Comparison of ENCODE assay signal across 21 mouse cellular contexts in the genomic region with DNA sequence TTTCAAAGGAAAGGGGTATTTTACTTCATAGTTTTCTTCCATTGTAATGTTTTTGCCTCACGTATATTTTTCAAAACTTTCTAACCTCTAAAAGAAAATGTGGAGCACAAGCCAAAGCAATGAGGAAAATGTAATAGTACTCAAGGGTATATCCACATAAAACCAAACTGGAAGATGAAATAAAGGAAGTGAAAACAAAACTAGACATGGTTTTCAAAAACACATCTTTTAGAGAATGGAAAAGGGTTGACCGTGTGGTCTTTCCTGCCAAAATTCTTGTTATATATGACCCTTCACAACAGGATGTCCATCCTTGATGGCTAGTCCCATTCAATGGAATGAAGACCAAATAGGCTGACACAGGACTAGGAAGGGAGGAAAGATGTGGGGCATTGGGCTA. TPM values are rescaled to one million over a fixed set of nuclear protein-coding genes. Genes with fewer than 3 reads are reported as not detected.
"Had no signal": no experiment of that assay in that cellular context is flagged by ENCODE, and none has a peak within 500 bp of the region (broad histone marks: within the 10 kb centered on the region; RNA-seq: fewer than 3 reads in every experiment).

No protein-coding gene starts in this region.

- ATAC-seq: midbrain, embryonic 16.5 days had no signal

- H3K27ac ChIP-seq: liver, embryonic 14.5 days; midbrain, embryonic 10.5 days; midbrain, embryonic 12.5 days; neural tube, embryonic 13.5 days; neural tube, embryonic 15.5 days had no signal

- H3K4me1 ChIP-seq: midbrain, embryonic 10.5 days; midbrain, embryonic 12.5 days; neural tube, embryonic 13.5 days; neural tube, embryonic 15.5 days had no signal

- H3K27me3 ChIP-seq: midbrain, embryonic 12.5 days; neural tube, embryonic 13.5 days; neural tube, embryonic 15.5 days had no signal

- H3K4me3 ChIP-seq: midbrain, embryonic 10.5 days; midbrain, embryonic 12.5 days; myocyte; neural tube, embryonic 13.5 days; neural tube, embryonic 15.5 days had no signal

- DNase-seq: lung, adult 18-20 months; lung, embryonic 14.5 days; lung, postnatal 10 days; lung, postnatal 4 days; midbrain, embryonic 14.5 days; retina, postnatal 1 day; right cerebral cortex, adult 18-20 months; right cerebral cortex, postnatal 25 days; right cerebral cortex, postnatal 4 days; thymus, adult 18-20 months; thymus, postnatal 14 days; thymus, postnatal 36 days had no signal

- H3K36me3 ChIP-seq: midbrain, embryonic 10.5 days; midbrain, embryonic 12.5 days; neural tube, embryonic 13.5 days; neural tube, embryonic 15.5 days had no signal

- H3K9ac ChIP-seq: liver, embryonic 14.5 days; lung, embryonic 14.5 days; midbrain, embryonic 12.5 days; neural tube, embryonic 13.5 days; neural tube, embryonic 15.5 days had no signal

- H3K9me3 ChIP-seq: midbrain, embryonic 10.5 days; midbrain, embryonic 12.5 days; neural tube, embryonic 13.5 days; neural tube, embryonic 15.5 days had no signal

- H3K4me2 ChIP-seq: lung, embryonic 14.5 days; midbrain, embryonic 12.5 days; neural tube, embryonic 13.5 days; neural tube, embryonic 15.5 days had no signal

RNA-seq across cellular contexts. Expression of a gene that starts 9.4 kb away (rescaled TPM):
- polyA plus RNA-seq: neural tube, embryonic 11.5 days had no signal

RNA-seq across cellular contexts. Expression of a gene that starts 22.1 kb away (rescaled TPM):
- total RNA-seq: megakaryocyte-erythroid progenitor cell, adult 5-6 weeks had no signal
